Mouse (Mus musculus): Measurements from ENCODE around the gene Icosl.

DNA sequence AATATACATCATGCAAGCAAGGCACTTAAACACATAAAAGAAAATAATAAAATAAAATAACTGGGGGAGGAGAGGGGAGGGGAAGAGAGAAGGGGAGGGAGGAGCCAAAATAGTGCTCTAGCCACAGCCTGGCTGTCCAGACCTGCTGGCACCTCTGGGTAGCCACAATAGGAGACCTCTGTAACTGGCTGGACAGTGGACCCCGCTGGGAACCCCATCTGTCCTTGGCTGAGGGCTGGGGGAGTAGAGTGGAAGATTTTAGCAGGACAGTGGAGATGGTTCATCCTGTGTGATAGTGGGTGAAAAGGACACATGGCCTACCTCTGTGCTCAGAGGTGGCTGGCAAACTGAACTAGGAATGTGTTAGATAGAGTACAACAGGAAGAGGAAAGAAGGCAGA lies 24.6 kb upstream of the Icosl start:
- no peak for TF ChIP-seq CTCF (conservative IDR thresholded peaks at IDR 0.05; ENCODE audit: low read length)
- no peak for TF ChIP-seq NANOG (IDR thresholded peaks at IDR 0.05; ENCODE audit: borderline replicate concordance, low read length)
- no peak for TF ChIP-seq POU5F1 (IDR thresholded peaks at IDR 0.05; ENCODE audit: borderline replicate concordance, low read length)
